Mouse (Mus musculus) megakaryocyte, embryonic 14.5 days (primary cell): ENCODE measurements around the gene Gpr1.

ENCODE experiments used
- FLI1 ChIP-seq: IDR thresholded peaks from 2 replicates; pipeline ENCODE4 v1.6.1; 2012; ENCODE audit warnings: low read length, inconsistent platforms, mixed read lengths
- GATA1 ChIP-seq: IDR thresholded peaks from 3 replicates; pipeline ENCODE4 v1.6.1; 2012; ENCODE audit warnings: mixed read lengths, low read length, inconsistent platforms, borderline replicate concordance

DNA sequence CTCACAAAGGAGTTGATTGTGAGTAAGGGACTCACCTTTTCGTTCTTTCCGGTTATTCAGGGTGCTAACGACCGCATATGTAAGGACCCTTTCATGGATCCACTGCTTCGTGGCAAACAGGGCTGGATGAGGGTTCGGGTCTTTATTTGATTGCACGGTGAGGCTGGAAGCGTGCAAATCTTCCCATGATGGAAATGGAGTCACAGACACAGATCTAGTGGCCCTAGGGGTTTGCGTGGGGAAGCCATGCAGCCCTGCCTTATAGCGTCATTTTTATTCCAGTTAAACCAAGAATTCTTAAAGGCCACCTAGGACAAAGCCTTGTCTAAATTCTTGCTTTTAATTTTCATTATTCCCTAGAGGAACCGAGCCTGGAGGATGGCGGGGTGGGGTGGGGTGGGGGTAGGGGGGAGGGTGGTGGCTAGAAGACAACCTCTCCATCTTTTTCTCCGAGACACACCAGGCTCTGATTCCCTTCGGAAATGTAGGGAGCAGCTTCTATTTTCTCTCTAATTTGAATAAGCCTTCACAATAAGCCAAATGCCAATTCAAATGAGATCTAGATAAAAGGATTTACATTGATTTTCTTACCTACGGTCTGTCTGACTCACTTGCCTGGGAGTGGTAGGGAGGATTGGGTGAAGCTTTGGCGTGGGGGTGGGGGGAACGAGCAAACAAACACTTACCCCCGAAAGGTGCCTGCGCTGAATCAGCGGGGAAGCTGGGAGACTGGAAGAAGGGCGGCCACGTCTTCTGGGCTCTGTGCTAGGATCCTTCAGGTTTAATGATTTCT lies 669 bp downstream of the Gpr1 start:
- no peak for TF ChIP-seq GATA1
- TF ChIP-seq FLI1 = no peak
